Mouse (Mus musculus): Measurements from ENCODE around the gene Kbtbd6.
"Not testable (repeated sequence)": the region's sequence is repeated elsewhere in the genome, so short reads cannot be mapped to it uniquely, and the experiment has no call there.

Kbtbd6 gene

GRCm38 (mm10) chr14:79451681-79452590 is at the start of gene Kbtbd6:
TSS of gene Kbtbd6 (plus strand) at chr14:79451835.
- peak; percentile 77 for DNase-seq (ENCODE audit: low read depth, low spot score)

- DNase-seq (ENCODE audit: low read depth, low spot score): no peak
These were observed 44.0 kb upstream of the Kbtbd6 start for GRCm38 (mm10) chr14:79407641-79408040.

- DNase-seq (ENCODE audit: low read depth, low spot score): no peak
These were observed 42.3 kb upstream of the Kbtbd6 start for GRCm38 (mm10) chr14:79409278-79409830.

- no peak for DNase-seq (ENCODE audit: low read depth, low spot score)
These were observed 41.0 kb upstream of the Kbtbd6 start for GRCm38 (mm10) chr14:79410662-79411061.

- DNase-seq (ENCODE audit: low read depth, low spot score): no peak
These were observed 38.5 kb upstream of the Kbtbd6 start for GRCm38 (mm10) chr14:79413121-79413520.

DNA sequence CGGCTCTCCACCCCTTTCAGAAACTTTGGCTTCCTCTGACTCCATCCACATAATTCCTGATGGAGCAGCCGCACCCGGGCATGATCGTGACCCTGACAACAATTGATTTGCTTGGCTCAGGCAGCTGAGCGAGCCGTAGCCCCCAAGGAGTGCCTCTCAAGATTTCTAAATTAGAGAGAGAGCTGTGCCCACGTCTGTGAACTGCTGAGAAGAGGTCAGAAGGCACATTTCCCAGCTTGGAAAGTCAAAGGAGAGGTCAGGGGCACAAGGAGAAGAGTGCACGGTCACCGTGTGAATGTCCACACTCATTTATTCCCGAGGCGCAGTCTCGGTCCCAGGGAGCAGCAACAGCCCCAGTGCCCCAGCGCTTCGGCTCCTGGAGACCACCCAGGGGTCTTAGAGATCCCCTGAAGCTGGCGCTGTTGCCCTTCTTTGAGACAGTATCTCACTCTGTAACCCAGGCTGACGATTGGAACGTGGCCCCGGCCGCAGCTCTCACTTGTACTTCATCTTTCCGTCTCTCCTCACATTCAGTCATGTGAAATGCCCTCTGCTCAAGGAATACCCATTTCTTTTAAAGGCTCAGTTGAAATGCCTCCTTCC is 31.5 kb upstream of the Kbtbd6 start:
- DNase-seq (ENCODE audit: low read depth, low spot score): no peak

GRCm38 (mm10) chr14:79425979-79426729 is 25.5 kb upstream of the Kbtbd6 start, which contains the start of gene Kbtbd7:
TSS of gene Kbtbd7 (plus strand) at chr14:79426511.
- DNase-seq (ENCODE audit: low read depth, low spot score): peak; percentile 88

DNA sequence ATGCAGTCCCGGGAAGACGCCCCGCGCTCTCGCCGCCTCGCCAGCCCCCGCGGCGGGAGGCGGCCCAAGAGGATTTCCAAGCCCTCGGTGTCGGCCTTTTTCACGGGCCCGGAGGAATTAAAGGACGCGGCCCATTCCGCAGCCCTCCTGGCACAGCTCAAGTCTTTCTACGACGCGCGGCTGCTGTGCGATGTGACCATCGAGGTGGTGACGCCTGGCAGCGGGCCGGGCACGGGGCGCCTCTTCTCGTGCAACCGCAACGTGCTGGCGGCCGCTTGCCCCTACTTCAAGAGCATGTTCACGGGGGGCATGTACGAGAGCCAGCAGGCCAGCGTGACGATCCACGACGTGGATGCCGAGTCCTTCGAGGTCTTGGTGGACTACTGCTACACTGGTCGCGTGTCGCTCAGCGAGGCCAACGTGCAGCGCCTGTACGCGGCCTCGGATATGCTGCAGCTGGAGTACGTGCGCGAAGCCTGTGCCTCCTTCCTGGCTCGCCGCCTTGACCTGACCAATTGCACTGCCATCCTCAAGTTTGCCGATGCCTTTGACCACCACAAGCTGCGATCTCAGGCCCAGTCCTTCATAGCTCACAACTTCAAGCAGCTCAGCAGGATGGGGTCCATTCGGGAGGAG is 24.8 kb upstream of the Kbtbd6 start:
- DNase-seq (ENCODE audit: low read depth, low spot score): not testable (repeated sequence)

DNA sequence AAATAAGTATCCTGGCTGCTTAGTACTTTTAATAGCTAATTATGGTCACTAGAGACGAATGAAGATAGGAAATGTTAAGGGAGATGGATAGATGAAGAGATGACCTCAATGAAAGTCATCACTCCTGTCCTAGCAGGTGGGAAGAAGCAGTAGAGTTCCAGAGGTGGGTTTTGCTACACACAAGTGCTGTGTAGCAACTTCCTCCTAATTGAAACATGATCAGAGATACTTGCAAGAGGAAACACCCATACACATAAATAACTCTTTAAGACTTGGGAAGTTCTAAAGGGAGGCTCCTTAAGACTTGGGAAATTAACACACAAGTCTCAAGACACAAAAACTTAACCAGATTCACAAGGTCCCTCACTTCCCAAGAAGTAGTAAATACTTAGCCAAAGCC is 17.6 kb upstream of the Kbtbd6 start:
- DNase-seq (ENCODE audit: low read depth, low spot score): no peak

- DNase-seq (ENCODE audit: low read depth, low spot score): no peak
These were observed 11.0 kb upstream of the Kbtbd6 start for GRCm38 (mm10) chr14:79440655-79441054.

DNA sequence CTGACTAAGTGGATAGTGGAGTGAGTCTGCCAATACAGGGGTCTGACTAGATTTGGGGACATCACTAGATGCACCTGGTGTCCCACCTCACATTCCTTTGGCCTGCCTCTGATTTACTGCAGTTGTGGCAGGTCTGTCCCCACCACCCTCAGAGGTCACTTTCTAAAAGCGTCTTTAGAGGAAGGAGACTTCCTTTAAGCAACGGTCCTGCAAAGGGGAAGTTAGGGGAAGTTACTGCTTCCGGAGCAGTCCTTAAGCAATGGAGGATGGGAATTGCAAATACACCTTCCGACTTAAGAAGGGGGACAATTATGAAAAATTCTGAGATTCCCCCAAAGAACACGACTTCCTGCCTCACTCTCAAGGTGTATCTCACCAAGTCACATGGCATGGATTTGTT is 10.2 kb upstream of the Kbtbd6 start:
- no peak for DNase-seq (ENCODE audit: low read depth, low spot score)

DNA sequence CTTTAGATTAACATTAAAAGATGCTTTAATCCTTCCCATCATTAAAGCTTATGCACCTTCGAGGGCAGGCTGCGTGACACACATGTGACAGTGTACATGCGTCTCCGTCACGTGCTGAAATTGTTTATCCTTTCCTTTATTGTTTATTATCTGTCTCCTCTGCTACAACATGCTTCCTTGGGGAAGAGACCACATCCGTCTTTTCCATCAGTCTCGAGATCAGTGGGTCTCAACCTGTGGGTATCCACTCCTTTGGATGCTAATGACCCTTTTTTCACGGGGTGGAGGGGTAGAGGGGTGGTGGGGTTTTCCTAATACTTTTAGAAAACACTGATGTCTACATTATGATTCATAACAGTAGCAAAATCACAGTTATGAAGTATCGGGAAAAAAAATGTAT is 7.0 kb upstream of the Kbtbd6 start:
- DNase-seq (ENCODE audit: low read depth, low spot score): no peak

GRCm38 (mm10) chr14:79445055-79445620 is 6.5 kb upstream of the Kbtbd6 start:
- no peak for DNase-seq (ENCODE audit: low read depth, low spot score)

DNA sequence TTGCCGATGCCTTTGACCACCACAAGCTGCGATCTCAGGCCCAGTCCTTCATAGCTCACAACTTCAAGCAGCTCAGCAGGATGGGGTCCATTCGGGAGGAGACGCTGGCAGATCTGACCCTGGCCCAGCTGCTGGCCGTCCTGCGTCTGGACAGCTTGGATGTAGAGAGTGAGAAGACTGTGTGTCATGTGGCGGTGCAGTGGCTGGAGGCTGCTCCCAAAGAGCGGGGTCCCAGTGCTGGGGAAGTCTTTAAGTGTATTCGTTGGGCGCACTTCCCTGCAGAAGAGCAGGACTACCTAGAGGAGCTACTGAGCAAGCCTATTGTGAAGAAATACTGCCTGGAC is 928 bp downstream of the Kbtbd6 start:
- not testable (repeated sequence) for DNase-seq (ENCODE audit: low read depth, low spot score)

GRCm38 (mm10) chr14:79460401-79460800 is 8.8 kb downstream of the Kbtbd6 start:
- no peak for DNase-seq (ENCODE audit: low read depth, low spot score)

DNA sequence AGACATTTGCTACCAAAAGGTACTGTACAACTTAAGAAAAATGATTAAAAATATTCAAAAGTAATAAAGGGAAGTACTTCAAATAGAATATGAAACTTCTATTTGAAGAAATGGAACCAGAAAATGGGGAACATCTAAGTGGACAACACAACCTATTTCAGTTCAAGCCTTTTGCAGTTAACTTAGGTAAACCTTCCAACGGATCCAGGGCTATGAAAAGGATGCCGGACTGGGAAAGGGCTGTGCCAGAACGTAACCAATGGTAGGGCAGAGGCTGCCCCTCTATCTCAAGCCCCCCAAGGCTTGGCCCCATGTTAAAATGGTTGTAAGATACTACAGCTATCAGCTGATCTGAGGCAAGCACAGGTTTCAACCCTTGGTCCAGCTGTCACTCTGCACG is 9.4 kb downstream of the Kbtbd6 start:
- DNase-seq (ENCODE audit: low read depth, low spot score): no peak

- no peak for DNase-seq (ENCODE audit: low read depth, low spot score)
These were observed 14.0 kb downstream of the Kbtbd6 start for GRCm38 (mm10) chr14:79465623-79466022.

- DNase-seq (ENCODE audit: low read depth, low spot score): no peak
These were observed 16.0 kb downstream of the Kbtbd6 start for GRCm38 (mm10) chr14:79467621-79468020.

GRCm38 (mm10) chr14:79473384-79473783 is 21.7 kb downstream of the Kbtbd6 start:
- DNase-seq (ENCODE audit: low read depth, low spot score): no peak

DNA sequence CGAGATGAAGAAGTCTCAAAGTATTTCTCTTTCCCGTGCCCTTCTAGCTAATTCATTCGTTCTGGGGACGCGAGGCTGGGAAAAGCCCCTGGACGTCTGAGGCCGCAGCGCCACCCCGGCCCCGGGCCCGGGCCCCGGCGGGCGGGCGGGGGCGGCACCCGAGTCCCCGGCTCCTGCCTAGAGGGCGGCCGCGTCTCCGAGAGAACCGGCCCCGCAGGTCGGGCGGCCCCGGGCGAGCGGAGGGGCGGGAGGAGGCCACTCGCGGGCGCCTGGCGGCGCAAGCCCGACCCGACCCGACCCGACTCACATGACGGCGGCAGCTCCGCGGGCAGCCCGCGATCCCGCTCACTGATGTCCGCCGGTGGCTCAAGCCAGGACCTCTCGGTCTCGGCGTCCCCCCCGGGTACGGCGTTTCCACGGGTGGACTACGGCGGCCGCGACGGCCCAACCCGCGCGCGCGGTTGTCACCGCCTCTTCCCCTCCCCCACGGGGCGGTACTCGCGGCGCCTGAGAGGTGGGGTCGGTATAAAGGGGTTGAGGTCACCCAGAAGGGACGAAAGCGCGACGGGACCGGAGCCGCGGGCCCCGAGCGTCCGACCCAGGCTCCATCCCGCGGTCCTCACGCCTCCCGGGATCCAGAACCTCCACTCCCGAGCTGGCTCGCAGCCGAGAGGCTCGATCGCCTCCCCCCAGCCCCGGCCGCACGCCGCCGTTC is 29.1 kb downstream of the Kbtbd6 start, which contains the start of gene Elf1:
Elf1 (plus strand) TSS at position 571 of the 715 bp plus-strand sequence.
- peak; percentile 70 for DNase-seq (ENCODE audit: low read depth, low spot score)

Data from WW6 (cell line).